Mouse (Mus musculus) neural tube, embryonic 14.5 days (tissue): ENCODE data around the gene Bckdk. TPM values are rescaled to one million over a fixed set of nuclear protein-coding genes. Genes with fewer than 3 reads are reported as not detected.

Experiments used
- ATAC-seq: fragments of 200-750 bp; cut with Nextera tagmentation; 2 replicates; pipeline ENCODE4 v1.8.0; 2017; ENCODE audit warnings: low read depth, mild to moderate bottlenecking, moderate TSS enrichment, moderate library complexity
- H3K27ac ChIP-seq: fragments of 300-500 bp; sonication (generic); 2 replicates; pipeline ENCODE4 v1.5.1; 2014; ENCODE audit warnings: low read depth, mild to moderate bottlenecking, control low read depth, low read length, moderate library complexity, mixed read lengths
- H3K27me3 ChIP-seq: fragments of 300-500 bp; sonication (generic); 2 replicates; pipeline ENCODE4 v1.6.1; 2014; ENCODE audit warnings: low read length; ENCODE audit not compliant: control insufficient read depth, insufficient read depth
- H3K36me3 ChIP-seq: fragments of 300-500 bp; sonication (generic); 2 replicates; pipeline ENCODE4 v1.6.1; 2014; ENCODE audit warnings: low read length, mixed read lengths; ENCODE audit not compliant: control insufficient read depth, insufficient read depth
- H3K4me1 ChIP-seq: fragments of 300-500 bp; sonication (generic); 2 replicates; pipeline ENCODE4 v1.6.1; 2014; ENCODE audit warnings: low read length; ENCODE audit not compliant: control insufficient read depth, insufficient read depth
- H3K4me2 ChIP-seq: fragments of 300-500 bp; sonication (generic); 2 replicates; pipeline ENCODE4 v1.6.1; 2014; ENCODE audit warnings: mild to moderate bottlenecking, low read depth, low read length, control low read depth
- H3K4me3 ChIP-seq: fragments of 300-500 bp; sonication (generic); 2 replicates; pipeline ENCODE4 v1.5.1; 2014; ENCODE audit warnings: low read depth, low read length, control low read depth, mixed read lengths
- H3K9ac ChIP-seq: fragments of 300-500 bp; sonication (generic); replicated peaks from 2 replicates; pipeline ENCODE4 v1.6.1; 2014; ENCODE audit warnings: low read depth, mild to moderate bottlenecking, control low read depth, low read length, mixed read lengths
- H3K9me3 ChIP-seq: fragments of 300-500 bp; sonication (generic); 2 replicates; pipeline ENCODE4 v1.6.1; 2016; ENCODE audit warnings: low read length; ENCODE audit not compliant: control insufficient read depth
- WGBS: fragments of 180-500 bp; shearing (Covaris S2); extraction: QIAGEN DNeasy Blood & Tissue Kit; methylation state at CpG from one replicate; pipeline ENCODE4 v1.1.7; 2014; 5-methylcytosine and 5-hydroxymethylcytosine counted together
- polyA plus RNA-seq: library from polyadenylated mRNA; unstranded; fragments of >200 nt; fragmentation: Nextera tagmentation; extraction: Ambion mirVana; gene quantifications from 2 replicates; pipeline ENCODE4 v1.2.1, GENCODE M21; 2014

Bckdk gene
- polyA plus RNA-seq, 1 experiment from 2014 or later, result 65.8 TPM

DNA sequence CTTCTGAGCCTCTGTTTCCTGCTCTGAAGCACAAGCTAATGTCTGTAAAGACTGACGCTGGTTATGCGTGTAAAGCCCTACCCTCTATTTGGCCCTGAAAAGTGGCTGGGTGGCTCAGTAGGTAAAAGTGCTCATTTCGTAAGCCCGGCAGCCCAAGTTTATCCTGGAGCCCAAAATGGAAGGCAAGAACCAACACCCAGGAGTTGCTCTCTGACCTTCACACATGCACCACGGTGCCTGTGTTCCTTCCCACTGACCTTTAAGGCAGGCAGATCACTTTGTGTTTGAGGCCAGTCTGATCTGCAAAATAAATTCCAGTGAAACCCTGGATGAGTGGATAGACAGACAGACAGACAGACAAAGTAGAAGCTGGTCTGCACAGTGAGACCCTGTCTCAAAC lies 19.8 kb downstream of the Bckdk start:
- H3K4me3 ChIP-seq, result no peak overlapping the region
- no peak for ATAC-seq
- no peaks in the 10 kb centered on the region for H3K4me1 ChIP-seq
- no peak overlapping the region for H3K27ac ChIP-seq
- WGBS, result 92% methylated on average over 5 of the region's 5 CpGs
- no peak overlapping the region for H3K4me2 ChIP-seq
- H3K27me3 ChIP-seq, result peaks cover 6% of the 10 kb centered on the region; the same call in 1 of the 2 replicates
- no peaks in the 10 kb centered on the region for H3K9me3 ChIP-seq
- no peak overlapping the region for H3K9ac ChIP-seq
- H3K36me3 ChIP-seq, result peaks cover 26% of the 10 kb centered on the region; the same call in 1 of the 2 replicates

DNA sequence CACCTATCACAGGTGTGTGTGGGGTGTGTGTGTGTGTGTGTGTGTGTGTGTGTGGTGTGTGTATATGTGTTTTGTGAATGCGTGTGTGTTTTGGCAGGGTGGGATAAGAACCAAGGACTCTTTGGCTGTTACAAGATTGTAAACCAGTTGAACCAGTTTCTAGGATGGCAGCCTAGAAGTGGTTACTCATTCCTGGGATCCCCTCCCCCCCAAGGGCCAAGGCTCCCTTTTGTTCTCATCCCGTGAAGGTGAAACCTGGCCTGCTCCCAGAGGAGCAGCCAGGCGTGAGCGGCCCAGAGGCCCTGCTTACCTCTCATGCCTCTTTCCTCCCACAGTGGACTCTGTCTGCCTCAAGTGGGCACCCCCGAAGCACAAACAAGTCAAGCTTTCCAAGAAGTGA lies 21.4 kb downstream of the Bckdk start:
- Histone ChIP-seq H3K4me1 (no peaks in the 10 kb centered on the region), H3K4me2 (no peak overlapping the region), H3K4me3 (no peak overlapping the region), H3K9me3 (no peaks in the 10 kb centered on the region), H3K27me3 (peaks cover 7% of the 10 kb centered on the region; the same call in 1 of the 2 replicates), H3K36me3 (peaks cover 26% of the 10 kb centered on the region; the same call in 1 of the 2 replicates), H3K27ac (no peak overlapping the region), H3K9ac (no peak overlapping the region)
- no peak for ATAC-seq
- 78% methylated on average over 5 of the region's 5 CpGs for WGBS

DNA sequence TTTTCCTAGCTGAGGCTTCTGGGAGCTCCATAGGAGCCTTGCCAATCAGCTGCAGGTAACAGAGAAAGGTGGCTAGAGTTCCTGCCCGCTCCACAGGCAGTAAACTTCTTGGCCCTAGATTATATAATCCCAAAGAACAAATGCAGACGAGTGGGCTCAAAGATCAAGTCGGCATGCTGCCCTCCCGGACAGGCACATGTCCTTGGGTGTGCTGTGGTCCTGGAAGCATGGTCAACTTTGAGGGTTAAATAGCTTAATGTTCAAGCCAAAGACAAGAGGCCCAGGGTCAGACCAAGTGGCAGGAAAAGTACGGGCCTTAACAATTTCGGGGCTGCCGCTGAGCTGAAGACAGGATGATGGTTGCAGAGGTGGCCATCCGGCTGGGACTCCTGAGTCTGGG lies 22.2 kb downstream of the Bckdk start:
- no peak overlapping the region for H3K27ac ChIP-seq
- H3K9me3 ChIP-seq, result no peaks in the 10 kb centered on the region
- ATAC-seq, result no peak
- WGBS, result 90% methylated on average over 8 of the region's 8 CpGs
- H3K36me3 ChIP-seq, result peaks cover 26% of the 10 kb centered on the region; the same call in 1 of the 2 replicates
- no peaks in the 10 kb centered on the region for H3K4me1 ChIP-seq
- no peak overlapping the region for H3K4me2 ChIP-seq
- H3K27me3 ChIP-seq, result peaks cover 7% of the 10 kb centered on the region; the same call in 1 of the 2 replicates
- H3K4me3 ChIP-seq, result no peak overlapping the region
- H3K9ac ChIP-seq, result no peak overlapping the region

DNA sequence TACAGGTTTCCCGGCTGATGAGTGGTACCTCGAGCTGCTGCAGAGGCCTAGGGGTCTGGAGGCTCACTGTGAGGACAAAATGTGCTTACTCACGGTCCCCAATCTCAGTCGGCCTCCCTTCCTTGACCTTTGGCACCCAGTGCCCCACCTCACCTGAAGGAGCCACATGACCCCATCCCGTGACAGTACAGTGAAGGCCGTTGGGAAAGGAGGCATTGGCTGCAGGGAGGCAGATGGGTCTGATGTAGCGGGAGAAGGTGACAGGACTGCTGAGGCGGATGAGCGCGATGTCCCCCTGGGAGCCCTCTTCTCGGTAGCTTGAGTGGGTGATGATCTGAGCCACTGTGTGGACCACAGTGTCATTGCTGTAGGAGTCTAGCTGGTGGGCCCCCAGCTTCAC lies 23.0 kb downstream of the Bckdk start:
- Histone ChIP-seq H3K9ac (no peak overlapping the region), H3K4me3 (no peak overlapping the region), H3K4me2 (no peak overlapping the region), H3K27me3 (peaks cover 7% of the 10 kb centered on the region; the same call in 1 of the 2 replicates), H3K9me3 (no peaks in the 10 kb centered on the region), H3K36me3 (peaks cover 26% of the 10 kb centered on the region; the same call in 1 of the 2 replicates), H3K4me1 (no peaks in the 10 kb centered on the region), H3K27ac (no peak overlapping the region)
- ATAC-seq, result no peak
- WGBS, result 88% methylated on average over 11 of the region's 11 CpGs

DNA sequence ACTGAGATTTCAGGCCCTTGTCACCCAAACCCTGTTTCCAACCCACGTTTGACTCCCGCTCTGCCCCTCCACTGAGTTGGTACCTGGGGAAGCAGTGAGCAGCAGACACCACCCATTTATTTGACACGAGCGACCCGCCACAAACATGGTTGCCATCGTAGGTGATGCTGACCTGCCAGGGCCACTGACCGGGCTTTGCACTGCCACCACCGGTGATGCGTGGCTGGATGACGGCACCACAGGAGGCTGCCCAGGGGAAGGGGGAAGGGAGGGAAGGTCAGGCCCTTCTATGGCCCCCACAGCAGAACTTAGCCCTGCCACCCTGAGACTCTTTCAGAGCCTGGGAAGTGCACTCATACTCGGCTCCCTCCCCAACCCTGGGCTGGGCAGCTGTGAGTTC lies 23.8 kb downstream of the Bckdk start:
- Histone ChIP-seq H3K4me1 (no peaks in the 10 kb centered on the region), H3K4me3 (no peak overlapping the region), H3K9ac (no peak overlapping the region), H3K36me3 (peaks cover 22% of the 10 kb centered on the region; the same call in 1 of the 2 replicates), H3K27me3 (peaks cover 7% of the 10 kb centered on the region; the same call in 1 of the 2 replicates), H3K9me3 (no peaks in the 10 kb centered on the region), H3K27ac (no peak overlapping the region), H3K4me2 (no peak overlapping the region)
- no peak for ATAC-seq
- 88% methylated on average over 11 of the region's 11 CpGs for WGBS

DNA sequence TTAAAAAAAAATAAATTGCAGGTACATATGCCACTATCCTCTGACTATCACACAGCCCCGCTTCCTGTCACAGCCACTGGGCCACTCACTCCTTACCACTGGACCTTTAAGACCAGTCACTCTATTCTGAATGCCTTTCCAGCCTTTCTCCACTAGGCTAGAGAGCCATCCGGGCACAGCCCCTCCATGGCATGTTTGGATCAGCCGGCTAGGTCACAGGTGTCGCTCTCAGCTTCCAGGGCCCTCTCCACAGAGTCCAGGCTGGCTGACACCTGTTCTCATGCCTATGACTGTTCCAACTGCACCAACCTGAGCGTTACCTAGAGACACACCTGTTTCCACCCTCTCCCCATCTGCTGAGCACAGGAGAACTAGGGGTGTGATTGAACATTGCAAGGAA lies 24.7 kb downstream of the Bckdk start:
- Histone ChIP-seq H3K36me3 (peaks cover 16% of the 10 kb centered on the region; the same call in 1 of the 2 replicates), H3K27ac (no peak overlapping the region), H3K9ac (no peak overlapping the region), H3K9me3 (no peaks in the 10 kb centered on the region), H3K4me2 (no peak overlapping the region), H3K27me3 (peaks cover 7% of the 10 kb centered on the region; the same call in 1 of the 2 replicates), H3K4me1 (no peaks in the 10 kb centered on the region), H3K4me3 (no peak overlapping the region)
- 51% methylated on average over 5 of the region's 5 CpGs for WGBS
- peak; percentile 24; the same call in 1 of the 2 replicates for ATAC-seq

DNA sequence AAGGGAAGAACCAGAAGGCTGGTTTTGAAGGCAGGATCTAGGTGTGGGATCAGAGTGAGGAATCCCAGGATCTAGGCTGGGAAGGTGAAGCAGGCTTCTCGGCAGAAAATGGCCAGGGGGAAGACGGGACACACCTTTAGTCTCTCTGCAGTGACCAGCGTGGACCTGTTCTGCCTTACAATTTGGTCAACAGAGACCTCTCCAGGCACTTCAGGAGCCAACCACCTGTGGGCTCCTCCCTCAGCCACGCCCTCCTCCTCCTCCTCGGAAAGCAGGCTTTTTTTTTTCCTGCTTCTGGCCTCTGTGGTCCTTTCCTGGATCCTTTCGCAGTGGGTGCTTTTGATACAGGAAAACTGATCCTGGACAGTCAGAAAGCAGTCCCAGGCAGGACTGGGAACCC lies 26.0 kb downstream of the Bckdk start, which contains the start of gene Prss8:
Prss8 (minus strand) TSS at position 182 of the 400 bp plus-strand sequence.
- Histone ChIP-seq H3K4me1 (peaks cover 3% of the 10 kb centered on the region; the same call in 1 of the 2 replicates), H3K4me3 (no peak within 1 kb of the TSS), H3K36me3 (peaks cover 11% of the 10 kb centered on the region; the same call in 1 of the 2 replicates), H3K9ac (no peak within 1 kb of the TSS; the same call in 1 of the 2 replicates), H3K4me2 (no peak within 1 kb of the TSS; the same call in 1 of the 2 replicates), H3K9me3 (no peaks in the 10 kb centered on the region), H3K27me3 (peaks cover 7% of the 10 kb centered on the region; the same call in 1 of the 2 replicates), H3K27ac (no peak within 1 kb of the TSS)
- WGBS, result 12% methylated on average over 6 of the region's 6 CpGs
- no peak for ATAC-seq

DNA sequence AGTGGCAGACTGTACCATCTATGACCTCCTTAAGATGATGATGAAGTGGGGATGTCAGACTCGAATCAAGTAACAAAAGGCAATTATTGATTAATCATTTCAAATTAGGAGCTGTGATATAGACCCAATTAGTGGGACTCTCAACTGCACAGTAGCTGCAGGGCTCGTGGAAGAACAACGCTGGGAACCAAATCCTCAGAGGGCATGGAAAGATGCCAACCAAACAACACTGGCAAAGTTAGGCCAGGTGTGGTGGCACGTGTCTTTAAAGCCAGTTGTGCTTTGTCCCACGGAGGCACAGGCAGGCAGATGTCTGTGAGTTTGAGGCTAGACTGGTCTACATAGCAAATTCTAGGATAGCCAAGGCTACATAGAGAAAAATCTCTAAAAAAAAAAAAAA lies 26.8 kb downstream of the Bckdk start:
- Histone ChIP-seq H3K9me3 (no peaks in the 10 kb centered on the region), H3K4me3 (no peak overlapping the region), H3K27me3 (peaks cover 7% of the 10 kb centered on the region; the same call in 1 of the 2 replicates), H3K27ac (no peak overlapping the region), H3K4me1 (peaks cover 3% of the 10 kb centered on the region; the same call in 1 of the 2 replicates), H3K36me3 (peaks cover 6% of the 10 kb centered on the region; the same call in 1 of the 2 replicates), H3K4me2 (no peak overlapping the region), H3K9ac (no peak overlapping the region)
- no peak for ATAC-seq
- WGBS, result 79% methylated on average over 5 of the region's 5 CpGs

DNA sequence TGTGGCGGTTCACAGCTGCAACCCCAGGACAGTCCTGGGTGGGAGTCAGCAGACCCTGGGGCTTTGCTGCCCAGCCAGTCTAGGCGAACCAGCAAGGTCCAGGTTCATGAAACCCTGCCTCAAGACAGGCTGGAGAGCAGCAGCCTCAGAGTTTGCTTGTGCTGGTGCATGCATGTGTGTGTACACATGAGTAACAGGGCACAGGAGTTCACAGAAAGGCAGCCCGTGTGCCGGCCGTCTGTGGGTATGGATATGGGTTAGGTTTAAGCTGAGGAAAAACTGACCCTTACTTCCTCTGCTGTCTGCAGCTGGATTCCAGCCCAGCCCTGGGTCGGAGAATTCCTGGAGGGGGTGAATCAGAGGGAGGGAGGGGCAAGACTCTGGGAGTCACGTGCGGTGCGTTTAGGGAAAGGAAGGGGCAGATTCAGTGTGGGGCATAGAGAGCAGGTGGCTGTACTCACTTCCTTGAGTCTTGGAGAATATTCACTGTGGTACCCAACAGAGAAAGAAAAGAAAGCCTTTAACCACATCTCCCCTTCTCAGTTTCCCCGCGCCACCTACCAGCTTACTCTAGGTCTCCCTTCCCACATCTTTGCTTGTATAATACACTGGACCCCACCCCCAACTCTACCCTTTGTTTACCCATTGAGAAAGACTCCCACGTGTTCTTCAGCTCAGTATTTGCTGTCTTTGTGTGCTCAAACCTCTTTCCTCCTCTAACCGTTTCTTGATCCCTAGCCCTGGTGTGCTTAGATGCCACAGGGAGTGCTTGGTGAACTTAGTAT lies 27.7 kb downstream of the Bckdk start:
- Histone ChIP-seq H3K4me1 (peaks cover 3% of the 10 kb centered on the region; the same call in 1 of the 2 replicates), H3K9me3 (no peaks in the 10 kb centered on the region), H3K27ac (no peak overlapping the region), H3K9ac (no peak overlapping the region), H3K27me3 (peaks cover 7% of the 10 kb centered on the region; the same call in 1 of the 2 replicates), H3K4me3 (no peak overlapping the region), H3K36me3 (no peaks in the 10 kb centered on the region), H3K4me2 (no peak overlapping the region)
- 47% methylated on average over 13 of the region's 13 CpGs for WGBS
- ATAC-seq, result no peak
